Mouse (Mus musculus): ENCODE measurements around the gene Gpatch1.

Gene Gpatch1

GRCm38 (mm10) chr7:35317729-35318609 lies at the start of gene Gpatch1:
Gene Gpatch1 (minus strand): TSS chr7:35318440.
- DNase-seq (ENCODE audit: low read depth, low spot score) = peak; percentile 81

- no peak for DNase-seq (ENCODE audit: low read depth, low spot score)
These were observed 47.1 kb upstream of the Gpatch1 start for GRCm38 (mm10) chr7:35365161-35365910.

DNA sequence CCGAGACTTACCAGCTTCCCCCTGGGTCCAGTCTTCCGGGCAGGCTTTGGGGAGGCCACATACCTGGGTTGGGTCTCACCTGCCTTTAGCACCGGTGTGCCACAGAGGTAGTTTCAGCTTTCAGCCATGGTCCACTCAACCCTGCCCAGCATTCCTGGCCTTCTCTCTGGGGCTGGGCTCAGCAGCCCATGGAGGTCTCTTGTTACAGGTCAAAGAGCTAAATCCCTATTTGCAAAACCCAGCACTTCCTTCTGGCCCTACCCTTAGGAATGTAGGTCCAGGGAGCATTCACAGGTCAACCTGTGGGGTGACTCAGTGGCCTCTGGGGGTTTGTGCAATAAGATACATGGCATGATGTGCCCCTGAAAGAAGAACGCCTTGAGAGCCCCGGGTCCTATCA lies 44.6 kb upstream of the Gpatch1 start:
- no peak for DNase-seq (ENCODE audit: low read depth, low spot score)

DNA sequence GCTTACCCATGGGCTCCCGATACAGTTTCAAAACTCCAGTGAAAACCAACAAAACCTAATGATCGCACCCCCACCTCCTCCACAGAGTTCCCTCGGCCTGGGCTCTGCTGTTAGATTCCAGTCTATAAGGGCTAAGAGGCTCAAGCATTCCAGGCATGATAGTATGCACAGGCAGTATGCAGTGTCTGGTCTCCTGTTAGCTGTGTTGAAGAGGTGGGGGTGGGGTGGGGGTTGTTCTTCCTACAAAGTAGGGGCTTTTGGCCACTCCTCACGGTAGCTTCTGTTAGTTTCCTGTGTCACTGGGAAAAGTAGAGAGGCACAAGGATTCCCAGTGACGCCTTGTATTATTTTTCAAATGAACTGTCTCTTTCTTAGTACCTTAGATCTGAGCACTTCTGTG lies 44.0 kb upstream of the Gpatch1 start:
- no peak for DNase-seq (ENCODE audit: low read depth, low spot score)

DNA sequence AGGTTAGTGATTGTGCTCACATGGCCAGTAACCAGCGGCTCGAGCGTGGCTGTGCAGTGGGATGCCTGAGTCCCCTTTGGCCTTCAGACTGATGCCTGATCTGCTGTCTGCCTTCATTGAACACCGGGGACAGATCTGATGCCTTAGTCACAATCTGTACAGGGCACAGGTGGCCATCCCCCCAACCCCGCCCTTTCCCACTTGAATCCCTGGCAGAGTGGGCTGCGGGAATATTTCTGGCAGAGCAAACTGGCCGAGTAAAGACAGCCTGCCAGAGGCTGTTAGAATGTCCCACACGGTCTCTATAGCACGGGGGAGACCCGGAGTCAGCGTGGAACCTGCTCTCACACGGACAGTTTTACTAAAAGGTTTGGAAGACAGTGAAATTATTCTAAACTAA lies 39.4 kb upstream of the Gpatch1 start:
- DNase-seq (ENCODE audit: low read depth, low spot score) = no peak

DNA sequence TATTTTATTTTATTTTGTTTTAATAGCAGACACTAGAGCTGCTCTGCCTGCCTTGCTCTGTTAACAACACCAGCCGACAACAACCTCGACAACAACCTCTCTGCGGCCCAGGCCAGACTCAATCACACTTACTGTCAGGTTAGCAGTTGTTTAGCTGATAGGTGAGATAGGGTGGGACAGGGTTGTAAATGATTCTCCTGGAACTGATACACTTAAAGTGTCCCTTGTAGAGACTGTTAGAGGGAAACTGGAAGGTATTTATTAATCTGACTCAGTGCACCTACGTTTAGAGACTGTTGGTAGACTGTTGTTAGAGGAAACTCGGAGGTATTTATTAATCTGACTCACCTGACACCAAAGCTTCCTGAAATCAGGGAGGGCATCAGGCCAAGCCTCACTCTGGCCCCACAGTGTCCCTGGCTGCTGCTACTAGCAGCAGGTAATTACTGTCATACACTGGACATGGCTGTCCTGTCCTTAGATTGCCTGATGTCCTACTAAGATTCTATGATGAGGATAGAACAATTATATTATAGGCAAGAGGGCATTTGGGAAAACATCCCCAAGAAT lies 37.1 kb upstream of the Gpatch1 start:
- DNase-seq (ENCODE audit: low read depth, low spot score) = no peak

DNA sequence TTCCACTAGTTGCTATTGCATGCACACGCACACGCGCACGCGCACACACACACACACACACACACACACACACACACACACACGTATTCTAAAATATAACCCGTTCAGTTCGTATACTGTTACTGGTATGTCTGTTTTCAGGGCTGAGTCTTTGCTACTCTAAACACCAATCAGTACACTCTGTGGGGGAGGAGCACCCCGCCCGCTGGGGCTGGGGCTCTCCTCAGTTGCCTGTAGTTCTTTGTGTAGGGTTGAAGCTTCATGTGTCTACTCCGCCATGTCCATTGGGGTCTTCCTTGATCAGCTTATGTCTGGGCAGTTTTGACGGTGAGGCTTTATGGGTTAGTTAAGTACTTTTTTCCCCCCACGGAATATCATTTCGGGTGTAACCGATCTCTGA lies 35.1 kb upstream of the Gpatch1 start:
- DNase-seq (ENCODE audit: low read depth, low spot score) = no peak

DNA sequence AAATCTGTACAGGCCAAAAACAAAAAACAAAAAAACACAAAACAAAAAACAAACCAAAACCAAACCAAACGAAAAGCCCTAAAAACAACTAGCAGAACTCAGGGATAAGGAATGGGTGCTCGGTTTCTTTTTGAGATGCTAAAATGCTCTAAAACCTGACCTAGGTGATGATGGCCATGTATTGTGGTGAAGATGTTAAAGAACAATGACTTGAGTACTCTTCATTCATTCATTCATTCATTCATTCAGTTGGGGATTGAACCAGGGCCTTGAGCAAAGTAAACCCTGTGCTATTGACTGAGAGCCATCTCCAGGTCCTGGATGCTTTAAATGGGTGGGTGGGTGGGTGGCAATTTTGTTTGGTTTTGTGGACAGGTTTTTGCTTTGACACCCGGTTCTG lies 32.9 kb upstream of the Gpatch1 start:
- no peak for DNase-seq (ENCODE audit: low read depth, low spot score)

DNA sequence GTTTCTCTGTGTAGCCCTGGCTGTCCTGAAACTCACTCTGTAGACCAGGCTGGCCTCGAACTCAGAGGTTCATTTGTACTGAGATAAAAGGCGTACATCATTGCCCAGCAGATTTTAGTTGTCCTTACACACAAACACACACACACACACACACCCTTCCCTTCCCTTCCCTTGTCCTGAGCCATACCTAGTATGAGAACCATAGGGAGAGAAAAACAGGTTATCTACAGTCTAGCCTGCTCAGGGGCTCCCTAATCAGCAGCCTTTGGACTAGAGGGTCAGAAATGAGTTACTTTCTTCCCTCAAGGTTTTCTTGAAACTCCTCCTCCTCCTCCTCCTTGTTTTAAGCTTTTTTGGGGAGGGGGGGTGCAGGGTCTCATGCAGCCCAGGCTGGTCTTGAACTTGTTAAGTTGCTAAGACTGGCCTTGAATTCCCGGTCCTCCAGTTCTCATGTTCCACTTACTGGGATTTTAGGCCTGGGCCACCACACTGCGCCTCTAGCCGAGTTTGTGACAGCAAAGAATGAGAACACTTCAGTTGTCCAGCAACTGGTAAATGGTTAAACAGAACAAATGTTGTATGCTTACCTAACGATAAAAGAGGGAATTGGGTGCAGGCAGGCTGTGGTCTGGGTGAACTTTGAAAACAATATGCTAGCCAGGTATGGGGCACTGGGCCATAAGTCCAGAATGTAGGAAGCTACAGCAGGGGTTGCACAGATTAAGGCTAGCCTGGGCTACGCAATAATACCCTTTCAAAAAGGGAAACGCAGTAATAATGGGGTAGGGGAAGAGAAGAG lies 31.8 kb upstream of the Gpatch1 start:
- DNase-seq (ENCODE audit: low read depth, low spot score) = no peak

DNA sequence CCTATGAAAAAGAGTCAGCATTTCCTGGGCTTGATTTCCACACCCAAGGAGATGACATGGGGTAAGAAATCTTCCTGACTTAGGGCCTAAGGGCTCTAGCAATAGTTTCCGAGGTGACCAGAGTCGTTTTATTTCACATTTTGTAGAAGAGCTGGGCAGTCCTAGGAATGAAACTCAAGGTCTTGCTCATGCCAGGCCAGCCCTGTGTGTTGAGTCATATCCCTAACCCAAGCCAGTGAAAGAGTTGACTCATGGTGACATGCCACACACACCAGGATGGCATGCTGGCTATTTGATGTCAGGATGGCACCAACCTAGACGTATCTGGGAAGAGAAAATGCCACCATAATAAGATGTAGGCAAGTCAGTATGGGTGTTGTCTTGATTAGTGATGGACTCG lies 30.8 kb upstream of the Gpatch1 start:
- DNase-seq (ENCODE audit: low read depth, low spot score) = no peak

GRCm38 (mm10) chr7:35347918-35348700 lies 29.9 kb upstream of the Gpatch1 start:
- DNase-seq (ENCODE audit: low read depth, low spot score) = no peak

GRCm38 (mm10) chr7:35344785-35345330 lies 26.6 kb upstream of the Gpatch1 start:
- DNase-seq (ENCODE audit: low read depth, low spot score) = no peak

- DNase-seq (ENCODE audit: low read depth, low spot score) = no peak
These were observed 24.3 kb upstream of the Gpatch1 start for GRCm38 (mm10) chr7:35342498-35342897.

GRCm38 (mm10) chr7:35341282-35341681 lies 23.0 kb upstream of the Gpatch1 start:
- no peak for DNase-seq (ENCODE audit: low read depth, low spot score)

- DNase-seq (ENCODE audit: low read depth, low spot score) = no peak
These were observed 22.0 kb upstream of the Gpatch1 start for GRCm38 (mm10) chr7:35340196-35340595.

DNA sequence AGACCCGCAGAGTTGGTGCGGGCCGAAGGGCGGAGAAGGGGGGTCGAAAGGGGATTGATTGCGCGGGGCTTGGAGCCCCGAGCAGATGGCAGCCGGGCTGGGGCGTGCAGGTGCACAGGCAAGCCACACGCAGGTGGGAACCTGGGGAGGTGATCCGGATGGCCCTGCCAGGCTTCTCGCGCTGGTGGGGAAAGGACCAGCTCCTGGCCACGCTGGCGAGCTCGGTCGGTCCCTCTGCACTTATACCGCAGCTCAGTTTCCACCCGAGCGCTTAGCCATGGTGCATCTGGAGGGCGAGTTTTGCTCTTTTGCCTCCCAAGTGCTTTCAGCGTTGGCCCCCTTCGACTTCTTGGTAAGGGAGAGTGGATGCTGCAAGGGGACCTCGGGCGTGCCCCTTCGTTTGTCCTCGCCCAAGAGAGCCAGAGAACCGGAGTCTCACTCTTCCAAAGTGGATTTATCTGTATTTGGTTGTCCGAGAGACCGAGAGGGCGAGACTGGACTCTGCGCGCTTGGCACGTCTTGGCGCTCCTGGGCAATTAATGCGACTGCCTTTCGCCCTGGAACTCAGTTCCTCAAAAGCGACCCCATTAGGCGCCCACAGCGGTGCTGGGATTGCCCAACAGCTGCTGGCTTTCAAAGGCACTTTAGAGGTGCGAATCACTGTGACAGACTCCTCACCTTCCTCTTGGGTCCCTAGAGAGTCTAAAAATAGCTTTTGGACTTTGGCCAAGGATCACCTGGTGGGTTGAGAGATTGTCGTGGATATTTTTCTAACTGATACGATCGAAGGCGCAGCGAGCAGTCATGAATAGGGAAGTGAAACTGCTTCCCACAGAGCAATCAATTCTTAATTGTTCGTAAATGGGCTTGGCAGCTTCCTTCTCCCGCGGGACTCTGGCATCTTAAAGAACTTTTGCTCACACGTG lies 16.6 kb upstream of the Gpatch1 start:
- peak; percentile 14 for DNase-seq (ENCODE audit: low read depth, low spot score)

GRCm38 (mm10) chr7:35333692-35334526 lies 15.7 kb upstream of the Gpatch1 start, which contains the start of gene Rhpn2:
Gene Rhpn2 (plus strand): TSS chr7:35334170.
- peak; percentile 97 for DNase-seq (ENCODE audit: low read depth, low spot score)

- peak; percentile 34 for DNase-seq (ENCODE audit: low read depth, low spot score)
These were observed 15.0 kb upstream of the Gpatch1 start for GRCm38 (mm10) chr7:35333231-35333651.
